Mouse (Mus musculus) liver, embryonic 16.5 days (tissue): ENCODE measurements around the gene Ppil1. TPM values are rescaled to one million over a fixed set of nuclear protein-coding genes. Genes with fewer than 3 reads are reported as not detected.
"Not testable (repeated sequence)": the region's sequence is repeated elsewhere in the genome, so short reads cannot be mapped to it uniquely, and the experiment has no call there.

Experiments used
- ATAC-seq: fragments of 200-750 bp; cut with Nextera tagmentation; 2 replicates; pipeline ENCODE4 v1.8.0; 2017; ENCODE audit warnings: low read depth, mild to moderate bottlenecking, moderate number of reproducible peaks, moderate library complexity
- H3K27ac ChIP-seq: fragments of 300-500 bp; sonication (generic); 2 replicates; pipeline ENCODE4 v1.5.1; 2014; ENCODE audit warnings: mild to moderate bottlenecking, low read length
- H3K27me3 ChIP-seq: fragments of 300-500 bp; sonication (generic); 2 replicates; pipeline ENCODE4 v1.6.1; 2014; ENCODE audit warnings: low read depth, low read length, mixed read lengths; ENCODE audit not compliant: control insufficient read depth, insufficient read depth
- H3K36me3 ChIP-seq: fragments of 300-500 bp; sonication (generic); 2 replicates; pipeline ENCODE4 v1.6.1; 2014; ENCODE audit warnings: mild to moderate bottlenecking; ENCODE audit not compliant: control insufficient read depth, insufficient read depth
- H3K4me1 ChIP-seq: fragments of 300-500 bp; sonication (generic); 2 replicates; pipeline ENCODE4 v1.6.1; 2014; ENCODE audit warnings: low read depth, low read length, mixed read lengths; ENCODE audit not compliant: control insufficient read depth
- H3K4me2 ChIP-seq: fragments of 300-500 bp; sonication (generic); 2 replicates; pipeline ENCODE4 v1.6.1; 2014; ENCODE audit warnings: low read depth, low read length, mixed read lengths
- H3K4me3 ChIP-seq: fragments of 300-500 bp; sonication (generic); 2 replicates; pipeline ENCODE4 v1.5.1; 2014; ENCODE audit warnings: low read depth, mild to moderate bottlenecking, low read length
- H3K9ac ChIP-seq: fragments of 300-500 bp; sonication (generic); 2 replicates; pipeline ENCODE4 v1.6.1; 2014; ENCODE audit warnings: low read depth, low read length
- H3K9me3 ChIP-seq: fragments of 300-500 bp; sonication (generic); replicated peaks from 2 replicates; pipeline ENCODE4 v1.6.1; 2016; ENCODE audit warnings: low read length; ENCODE audit not compliant: control insufficient read depth
- WGBS: fragments of 180-500 bp; shearing (Covaris S2); extraction: QIAGEN DNeasy Blood & Tissue Kit; methylation state at CpG from one replicate; pipeline ENCODE4 v1.1.7; 2014; ENCODE audit not compliant: insufficient replicate concordance; 5-methylcytosine and 5-hydroxymethylcytosine counted together
- polyA plus RNA-seq: library from polyadenylated mRNA; unstranded; fragments of >200 nt; fragmentation: Nextera tagmentation; extraction: Ambion mirVana; gene quantifications from 2 replicates; pipeline ENCODE4 v1.2.1, GENCODE M21; 2015

Ppil1 gene
- polyA plus RNA-seq, 1 experiment from 2014 or later = 70.1 TPM

DNA sequence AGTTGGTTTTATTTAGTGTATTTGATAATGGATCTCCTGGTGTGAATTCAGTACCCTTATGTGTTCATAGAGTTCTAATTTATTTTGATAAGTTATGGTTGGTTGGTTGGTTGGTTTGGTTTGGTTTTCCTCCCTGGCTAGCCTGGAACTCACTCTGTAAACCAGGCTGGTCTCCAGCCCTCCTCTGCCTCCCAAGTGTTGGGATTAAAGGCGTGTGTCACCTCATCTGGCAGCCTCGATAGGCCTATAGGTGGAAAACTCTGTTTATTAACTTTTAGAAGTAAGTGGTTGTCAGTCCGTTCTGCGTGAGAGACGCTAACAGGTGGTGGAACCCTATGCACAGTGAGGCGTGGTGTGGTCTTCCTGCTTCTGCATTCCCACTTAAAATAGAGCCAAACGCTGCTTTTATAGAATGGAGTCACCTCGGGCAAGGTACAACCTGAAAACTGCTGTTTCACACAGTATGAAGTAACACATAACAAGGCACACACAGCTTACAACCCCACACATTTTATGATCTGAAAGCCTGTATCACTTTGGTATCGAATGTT is 6.2 kb upstream of the Ppil1 start:
- Histone ChIP-seq H3K9me3 (no peaks in the 10 kb centered on the region), H3K4me3 (peak overlapping the region; percentile 78), H3K4me2 (peak overlapping the region; percentile 82), H3K36me3 (no peaks in the 10 kb centered on the region), H3K4me1 (peaks cover 24% of the 10 kb centered on the region), H3K9ac (peak overlapping the region; percentile 93), H3K27me3 (no peaks in the 10 kb centered on the region), H3K27ac (peak overlapping the region; percentile 93)
- no peak for ATAC-seq
- WGBS = 77% methylated on average over 9 of the region's 9 CpGs

DNA sequence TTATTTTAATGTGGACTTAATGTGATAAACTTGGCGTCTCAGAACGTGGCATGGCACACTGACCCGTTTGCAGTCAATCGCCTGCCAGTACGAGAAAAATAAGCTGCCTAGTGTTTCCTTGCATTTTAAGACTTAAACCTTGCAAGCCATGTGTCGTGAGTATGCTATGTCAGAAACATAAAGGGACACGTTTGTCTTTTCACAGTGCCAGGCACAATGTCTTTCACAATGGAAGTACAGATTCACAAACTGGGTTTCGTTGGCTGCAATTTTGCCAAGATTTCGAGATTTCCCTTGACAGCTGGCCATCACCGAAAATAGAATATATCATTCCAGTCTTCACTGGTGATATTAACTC is 5.3 kb upstream of the Ppil1 start:
- WGBS = 10% methylated on average over 10 of the region's 10 CpGs
- ATAC-seq = no peak
- peak overlapping the region; percentile 93 for H3K27ac ChIP-seq
- H3K27me3 ChIP-seq = no peaks in the 10 kb centered on the region
- no peaks in the 10 kb centered on the region for H3K36me3 ChIP-seq
- H3K9ac ChIP-seq = peak overlapping the region; percentile 93
- peak overlapping the region; percentile 82 for H3K4me2 ChIP-seq
- H3K4me3 ChIP-seq = peak overlapping the region; percentile 78
- peaks cover 33% of the 10 kb centered on the region for H3K4me1 ChIP-seq
- no peaks in the 10 kb centered on the region for H3K9me3 ChIP-seq

DNA sequence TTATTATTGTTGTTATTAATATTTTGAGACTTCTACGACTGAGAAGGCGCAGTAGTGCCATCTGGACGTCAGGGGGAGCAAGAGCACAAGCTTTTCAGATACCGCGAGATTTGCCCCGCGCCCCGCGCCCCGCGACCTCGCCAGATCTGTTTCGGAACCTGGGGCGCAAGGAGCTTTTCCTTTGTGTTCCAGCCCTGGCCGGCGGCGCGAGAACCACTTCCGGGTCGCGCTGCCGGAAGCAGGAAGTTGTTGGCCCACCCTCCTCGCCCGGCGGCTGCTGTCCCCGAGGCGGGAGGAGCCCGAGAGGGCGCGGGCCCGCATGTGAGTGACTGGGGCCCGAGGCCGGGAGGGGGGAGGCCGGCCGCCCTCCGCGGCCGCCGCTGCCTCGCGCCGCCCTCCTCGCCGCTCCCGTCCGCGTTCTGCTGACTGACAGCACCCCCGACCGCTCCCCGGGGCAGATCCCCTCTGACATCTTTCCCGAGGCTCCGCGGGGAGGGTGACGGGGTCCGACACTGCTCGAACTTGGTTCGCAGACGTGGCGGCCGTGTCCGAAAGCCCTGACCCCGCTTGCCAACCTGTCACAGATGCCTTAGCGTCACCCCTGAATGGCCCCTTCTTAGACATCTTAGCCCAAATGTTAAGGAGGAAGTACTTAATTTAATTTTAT is 4.8 kb upstream of the Ppil1 start, which contains the start of gene BC004004:
Gene BC004004 (plus strand): TSS at position 107 of the 667 bp plus-strand sequence.
- Histone ChIP-seq H3K4me2 (peak within 1 kb of the TSS; percentile 82), H3K4me3 (peak within 1 kb of the TSS; percentile 78), H3K4me1 (peaks cover 35% of the 10 kb centered on the region), H3K9ac (peak within 1 kb of the TSS; percentile 93), H3K27me3 (no peaks in the 10 kb centered on the region), H3K9me3 (no peaks in the 10 kb centered on the region), H3K27ac (peak within 1 kb of the TSS; percentile 93), H3K36me3 (no peaks in the 10 kb centered on the region)
- peak; percentile 89 for ATAC-seq
- under 1% methylated on average over 62 of the region's 63 CpGs for WGBS

DNA sequence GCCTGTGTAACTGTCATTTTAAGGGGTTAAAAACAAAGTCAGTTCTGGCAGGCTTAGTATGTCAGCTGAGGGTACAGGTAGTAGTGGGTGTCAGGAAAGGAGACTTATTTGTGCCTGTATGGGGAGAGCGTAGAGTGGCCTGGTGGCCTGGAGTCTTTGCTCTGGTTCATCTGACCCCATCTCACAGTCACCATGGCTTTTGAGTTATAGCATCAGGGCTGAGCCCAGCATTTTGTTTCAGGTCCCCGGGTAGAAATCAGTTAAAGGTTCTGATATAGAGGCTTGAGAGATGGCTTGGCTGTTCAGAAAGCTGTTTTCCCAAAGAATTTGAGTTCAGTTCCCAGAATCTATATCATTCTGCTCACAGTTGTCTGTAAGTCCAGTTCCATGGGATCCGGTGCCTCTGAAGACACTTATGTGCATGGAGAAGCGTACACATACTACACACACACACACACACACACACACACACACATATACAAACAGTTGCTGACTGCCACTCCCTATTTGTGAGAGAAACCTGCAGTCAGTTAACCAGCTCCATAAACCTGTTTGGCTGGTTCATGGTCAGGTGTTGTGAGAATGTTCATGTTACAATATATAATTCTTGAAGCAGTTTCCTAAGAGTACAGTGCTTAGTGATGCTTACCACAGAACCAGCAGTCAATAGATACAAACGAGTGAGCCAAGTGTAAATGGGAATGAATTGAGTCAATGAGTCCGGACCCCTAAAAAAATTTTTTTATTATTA is 4.1 kb upstream of the Ppil1 start:
- Histone ChIP-seq H3K9ac (peak overlapping the region; percentile 93), H3K9me3 (no peaks in the 10 kb centered on the region), H3K36me3 (no peaks in the 10 kb centered on the region), H3K27me3 (no peaks in the 10 kb centered on the region), H3K27ac (peak overlapping the region; percentile 93), H3K4me1 (peaks cover 36% of the 10 kb centered on the region), H3K4me3 (peak overlapping the region; percentile 78), H3K4me2 (peak overlapping the region; percentile 82)
- ATAC-seq = no peak
- WGBS = 58% methylated on average over 6 of the region's 6 CpGs

GRCm38 (mm10) chr17:29267040-29267439 is 3.1 kb upstream of the Ppil1 start:
- not testable (repeated sequence) for H3K9me3 ChIP-seq, H3K27ac ChIP-seq, H3K36me3 ChIP-seq, H3K4me3 ChIP-seq, H3K4me2 ChIP-seq, H3K9ac ChIP-seq, H3K27me3 ChIP-seq, ATAC-seq
- 76% methylated on average over 2 of the region's 2 CpGs for WGBS
- peaks cover 46% of the 10 kb centered on the region for H3K4me1 ChIP-seq

GRCm38 (mm10) chr17:29264760-29265159 is 774 bp upstream of the Ppil1 start:
- Histone ChIP-seq H3K27ac (peak overlapping the region; percentile 98), H3K9ac (peak overlapping the region; percentile 91), H3K36me3 (peaks cover 9% of the 10 kb centered on the region), H3K4me3 (peak overlapping the region; percentile 98; the same call in 1 of the 2 replicates), H3K9me3 (no peaks in the 10 kb centered on the region), H3K4me2 (peak overlapping the region; percentile 84), H3K27me3 (no peaks in the 10 kb centered on the region), H3K4me1 (peaks cover 50% of the 10 kb centered on the region)
- ATAC-seq = no peak
- 57% methylated on average over 5 of the region's 5 CpGs for WGBS

DNA sequence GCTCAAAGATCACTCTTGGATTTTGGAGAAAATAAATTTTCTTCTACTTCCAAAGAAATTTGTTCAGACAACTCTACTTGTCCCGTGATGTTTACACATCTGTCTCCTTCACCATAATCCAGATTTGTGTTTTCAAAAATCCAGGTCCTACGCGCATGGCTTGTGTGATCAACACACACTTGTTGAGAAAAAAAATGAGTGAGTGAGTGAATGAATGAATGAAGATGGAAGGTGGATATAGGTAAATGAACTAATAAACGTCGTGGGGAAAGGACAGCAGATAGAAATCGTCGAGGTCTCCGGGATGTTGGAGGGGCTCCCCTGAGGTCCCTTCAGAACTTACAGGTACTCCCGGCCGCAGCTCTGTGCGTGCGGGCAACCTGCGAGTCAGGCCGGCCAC is 569 bp downstream of the Ppil1 start:
- WGBS = under 1% methylated on average over 14 of the region's 14 CpGs
- peaks cover 56% of the 10 kb centered on the region for H3K4me1 ChIP-seq
- peaks cover 11% of the 10 kb centered on the region for H3K36me3 ChIP-seq
- no peaks in the 10 kb centered on the region for H3K9me3 ChIP-seq
- no peaks in the 10 kb centered on the region for H3K27me3 ChIP-seq
- peak overlapping the region; percentile 91 for H3K9ac ChIP-seq
- peak overlapping the region; percentile 98 for H3K27ac ChIP-seq
- H3K4me3 ChIP-seq = peak overlapping the region; percentile 98
- ATAC-seq = peak; percentile 2
- H3K4me2 ChIP-seq = peak overlapping the region; percentile 84

- 38% methylated on average over 2 of the region's 2 CpGs for WGBS
- H3K36me3 ChIP-seq = peaks cover 22% of the 10 kb centered on the region
- peak overlapping the region; percentile 98 for H3K4me3 ChIP-seq
- no peak for ATAC-seq
- no peaks in the 10 kb centered on the region for H3K9me3 ChIP-seq
- no peak overlapping the region for H3K27ac ChIP-seq
- peak overlapping the region; percentile 84 for H3K4me2 ChIP-seq
- H3K4me1 ChIP-seq = peaks cover 54% of the 10 kb centered on the region
- no peaks in the 10 kb centered on the region for H3K27me3 ChIP-seq
- H3K9ac ChIP-seq = peak overlapping the region; percentile 52
These were observed 1.7 kb downstream of the Ppil1 start for GRCm38 (mm10) chr17:29262259-29262649.
